Mouse (Mus musculus): ENCODE results near the gene Tnfrsf12a. TPM values are rescaled to one million over a fixed set of nuclear protein-coding genes. Genes with fewer than 3 reads are reported as not detected.

Gene Tnfrsf12a
- polyA plus RNA-seq, 1 experiment: 10.0 TPM

DNA sequence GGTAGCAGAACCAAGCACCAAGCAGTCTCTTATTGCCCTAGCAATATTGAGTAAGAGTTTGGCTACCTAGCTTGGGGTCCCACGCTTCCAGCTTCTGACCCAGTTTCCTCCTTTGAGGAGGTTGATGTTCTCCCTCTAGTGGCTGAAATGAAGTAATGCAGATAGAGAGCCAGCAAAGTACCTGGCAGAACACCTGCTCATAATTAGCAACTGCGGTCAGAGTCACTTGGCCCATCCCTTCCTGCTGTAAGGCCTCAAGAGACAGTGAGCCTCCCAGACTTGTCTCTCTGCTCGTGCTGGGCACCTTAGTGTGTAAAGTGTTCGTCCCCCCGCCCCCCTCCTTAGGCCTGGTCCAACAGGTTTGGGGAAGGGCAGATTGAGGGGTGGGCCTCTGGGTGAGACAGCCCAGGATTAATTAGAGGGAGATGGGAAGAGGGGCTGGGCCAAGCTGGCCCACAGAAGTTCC, 12.7 kb downstream of the Tnfrsf12a start:
- Histone ChIP-seq H3K4me3 (ENCODE audit: insufficient read depth, low read depth, low read length) (no peak overlapping the region), H3K4me1 (ENCODE audit: control insufficient read depth, insufficient read depth, low read length) (0 out of 2 replicates have a peak, but pooled peaks cover 3% of the 10 kb centered on the region), H3K27ac (ENCODE audit: insufficient read depth, low read depth, low read length) (no peak overlapping the region), H3K27me3 (replicated peaks; ENCODE audit: control insufficient read depth, insufficient read depth, low read length) (no peaks in the 10 kb centered on the region), H3K36me3 (ENCODE audit: control insufficient read depth, insufficient read depth, low read length) (no peaks in the 10 kb centered on the region)
- whole genome bisulfite sequencing: 18% methylated on average over 5 of the region's 5 CpGs
- TF ChIP-seq POLR2A (IDR thresholded peaks at IDR 0.05; ENCODE audit: low read depth, low read length): no peak
- TF ChIP-seq CTCF (conservative IDR thresholded peaks at IDR 0.05; ENCODE audit: insufficient read depth, insufficient read length, low read depth, low read length): peak; percentile 64
- DNase-seq: peak; percentile 44

DNA sequence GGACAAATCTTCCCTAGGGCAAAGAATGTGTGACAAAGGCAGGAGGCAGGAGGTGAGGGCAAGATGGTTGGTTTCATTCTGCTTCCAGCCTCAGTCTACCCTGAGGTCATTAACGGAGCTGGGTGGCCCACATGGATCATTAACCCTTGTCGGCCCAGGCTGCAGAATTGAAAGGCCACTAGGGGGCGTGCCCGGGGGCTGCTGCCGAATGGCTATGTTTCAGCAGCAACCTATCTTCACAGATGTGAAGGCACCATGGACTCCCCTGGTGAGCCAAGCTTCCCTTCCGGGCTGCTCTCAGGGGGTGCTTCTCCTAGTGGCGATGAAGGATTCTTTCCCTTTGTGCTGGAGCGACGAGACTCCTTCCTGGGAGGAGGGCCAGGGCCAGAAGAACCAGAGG, 15.7 kb downstream of the Tnfrsf12a start:
- H3K27me3 ChIP-seq (replicated peaks; ENCODE audit: control insufficient read depth, insufficient read depth, low read length): no peaks in the 10 kb centered on the region

DNA sequence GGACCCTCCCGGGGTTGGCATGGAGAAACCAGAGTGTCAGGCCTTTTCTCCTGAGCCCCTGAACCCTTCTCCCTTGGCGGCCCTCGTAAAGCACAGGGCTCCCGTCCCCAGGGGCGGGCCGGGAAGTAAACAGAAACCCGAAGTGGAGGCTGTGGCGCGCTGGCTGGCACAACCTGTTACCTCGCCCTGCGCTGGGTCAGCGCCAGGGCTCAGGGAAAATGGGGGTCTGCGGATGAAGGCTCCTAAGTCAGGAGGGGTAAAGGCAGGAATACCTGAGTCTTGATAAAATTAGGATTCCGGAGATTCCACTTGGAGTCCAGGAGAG, 16.4 kb downstream of the Tnfrsf12a start:
- H3K27ac ChIP-seq (ENCODE audit: insufficient read depth, low read depth, low read length): no peak overlapping the region
- TF ChIP-seq CTCF (conservative IDR thresholded peaks at IDR 0.05; ENCODE audit: insufficient read depth, insufficient read length, low read depth, low read length): no peak
- TF ChIP-seq POLR2A (IDR thresholded peaks at IDR 0.05; ENCODE audit: low read depth, low read length): no peak
- H3K27me3 ChIP-seq (replicated peaks; ENCODE audit: control insufficient read depth, insufficient read depth, low read length): no peaks in the 10 kb centered on the region
- H3K36me3 ChIP-seq (ENCODE audit: control insufficient read depth, insufficient read depth, low read length): no peaks in the 10 kb centered on the region
- DNase-seq: no peak
- 2% methylated on average over 14 of the region's 14 CpGs for WGBS
- 0 out of 2 replicates have a peak, but pooled peaks cover 3% of the 10 kb centered on the region for H3K4me1 ChIP-seq (ENCODE audit: control insufficient read depth, insufficient read depth, low read length)
- peak overlapping the region; percentile 56 for H3K4me3 ChIP-seq (ENCODE audit: insufficient read depth, low read depth, low read length)

More for the DNA sequence above, 15.7 kb downstream of the Tnfrsf12a start:
- H3K4me1 ChIP-seq (ENCODE audit: control insufficient read depth, insufficient read depth, low read length): 0 out of 2 replicates have a peak, but pooled peaks cover 3% of the 10 kb centered on the region
- H3K36me3 ChIP-seq (ENCODE audit: control insufficient read depth, insufficient read depth, low read length): no peaks in the 10 kb centered on the region
- no peak overlapping the region for H3K4me3 ChIP-seq (ENCODE audit: insufficient read depth, low read depth, low read length)
- WGBS: 3% methylated on average over 9 of the region's 9 CpGs
- peak; percentile 35 for DNase-seq
- TF ChIP-seq CTCF (conservative IDR thresholded peaks at IDR 0.05; ENCODE audit: insufficient read depth, insufficient read length, low read depth, low read length) (peak; percentile 48), POLR2A (IDR thresholded peaks at IDR 0.05; ENCODE audit: low read depth, low read length) (no peak)
- H3K27ac ChIP-seq (ENCODE audit: insufficient read depth, low read depth, low read length): no peak overlapping the region

DNA sequence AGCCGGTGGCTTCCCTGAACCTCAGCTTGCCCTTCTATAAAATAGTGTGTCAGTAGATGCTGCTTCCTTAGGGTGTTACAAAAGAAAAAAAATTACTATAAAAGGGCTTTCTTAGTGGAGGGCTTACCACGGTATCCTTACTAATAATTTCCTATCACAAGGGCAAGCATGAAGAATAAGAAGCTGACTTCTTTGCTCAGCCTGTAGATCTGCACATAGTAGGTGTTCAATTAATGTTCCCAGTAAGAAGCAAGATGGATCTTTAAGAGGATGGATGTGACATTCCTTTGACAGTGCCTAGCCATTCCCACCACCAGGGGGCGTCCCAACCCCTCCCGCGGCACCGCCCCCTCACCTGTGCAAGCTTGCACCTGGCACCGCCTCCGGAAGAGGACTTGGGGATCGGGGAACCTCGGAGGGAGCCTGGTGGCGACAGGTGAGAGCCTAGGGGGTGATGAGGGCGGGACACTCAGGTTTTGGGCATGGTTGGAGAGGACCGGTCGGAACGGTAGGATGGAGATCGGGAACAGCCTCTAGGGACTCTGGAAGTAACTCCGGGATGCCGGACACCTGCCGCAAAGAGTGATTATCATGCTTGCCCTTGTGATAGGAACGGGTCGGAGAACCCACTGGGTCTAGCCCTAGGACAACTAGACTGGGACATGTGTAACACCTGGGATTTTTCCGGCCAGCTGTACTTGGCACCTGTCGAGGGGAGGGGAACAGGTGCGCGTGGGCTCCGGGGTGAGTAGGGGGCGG, 17.0 kb downstream of the Tnfrsf12a start, which contains the start of gene Bicdl2:
Bicdl2 (plus strand) TSS at position 390 of the 759 bp plus-strand sequence.
- no peak within 1 kb of the TSS for H3K27ac ChIP-seq (ENCODE audit: insufficient read depth, low read depth, low read length)
- H3K4me1 ChIP-seq (ENCODE audit: control insufficient read depth, insufficient read depth, low read length): 0 out of 2 replicates have a peak, but pooled peaks cover 3% of the 10 kb centered on the region
- H3K27me3 ChIP-seq (replicated peaks; ENCODE audit: control insufficient read depth, insufficient read depth, low read length): no peaks in the 10 kb centered on the region
- peak; percentile 86 for DNase-seq
- peak within 1 kb of the TSS; percentile 56 for H3K4me3 ChIP-seq (ENCODE audit: insufficient read depth, low read depth, low read length)
- no peak for TF ChIP-seq POLR2A (IDR thresholded peaks at IDR 0.05; ENCODE audit: low read depth, low read length)
- TF ChIP-seq CTCF (conservative IDR thresholded peaks at IDR 0.05; ENCODE audit: insufficient read depth, insufficient read length, low read depth, low read length): peak; percentile 79
- WGBS: 2% methylated on average over 27 of the region's 27 CpGs
- H3K36me3 ChIP-seq (ENCODE audit: control insufficient read depth, insufficient read depth, low read length): no peaks in the 10 kb centered on the region

DNA sequence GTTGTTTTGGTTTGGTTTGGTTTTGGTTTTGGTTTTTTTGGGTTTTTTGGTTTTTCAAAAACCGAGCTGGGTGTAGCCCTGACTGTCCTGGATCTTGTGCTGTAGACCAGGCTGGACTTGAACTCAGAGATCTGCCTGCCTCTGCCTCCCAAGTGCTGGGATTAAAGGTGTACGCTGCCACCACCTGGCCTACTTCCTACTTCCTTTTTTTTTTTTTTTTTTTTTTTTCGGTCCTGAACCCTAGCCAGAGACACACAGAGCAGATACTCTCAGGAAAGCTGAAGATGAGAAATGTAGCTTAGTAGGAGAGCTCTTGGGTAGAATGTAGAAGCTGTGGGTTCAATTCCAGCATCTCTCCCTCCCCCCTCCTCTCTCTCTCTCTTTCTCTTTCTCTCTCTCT, 18.8 kb downstream of the Tnfrsf12a start:
- H3K36me3 ChIP-seq (ENCODE audit: control insufficient read depth, insufficient read depth, low read length): no peaks in the 10 kb centered on the region
- DNase-seq: no peak
- H3K4me1 ChIP-seq (ENCODE audit: control insufficient read depth, insufficient read depth, low read length): 0 out of 2 replicates have a peak, but pooled peaks cover 3% of the 10 kb centered on the region
- no peak overlapping the region for H3K4me3 ChIP-seq (ENCODE audit: insufficient read depth, low read depth, low read length)
- no peaks in the 10 kb centered on the region for H3K27me3 ChIP-seq (replicated peaks; ENCODE audit: control insufficient read depth, insufficient read depth, low read length)
- 89% methylated on average over 3 of the region's 3 CpGs for WGBS
- no peak overlapping the region for H3K27ac ChIP-seq (ENCODE audit: insufficient read depth, low read depth, low read length)
- TF ChIP-seq CTCF (conservative IDR thresholded peaks at IDR 0.05; ENCODE audit: insufficient read depth, insufficient read length, low read depth, low read length) (no peak), POLR2A (IDR thresholded peaks at IDR 0.05; ENCODE audit: low read depth, low read length) (no peak)

DNA sequence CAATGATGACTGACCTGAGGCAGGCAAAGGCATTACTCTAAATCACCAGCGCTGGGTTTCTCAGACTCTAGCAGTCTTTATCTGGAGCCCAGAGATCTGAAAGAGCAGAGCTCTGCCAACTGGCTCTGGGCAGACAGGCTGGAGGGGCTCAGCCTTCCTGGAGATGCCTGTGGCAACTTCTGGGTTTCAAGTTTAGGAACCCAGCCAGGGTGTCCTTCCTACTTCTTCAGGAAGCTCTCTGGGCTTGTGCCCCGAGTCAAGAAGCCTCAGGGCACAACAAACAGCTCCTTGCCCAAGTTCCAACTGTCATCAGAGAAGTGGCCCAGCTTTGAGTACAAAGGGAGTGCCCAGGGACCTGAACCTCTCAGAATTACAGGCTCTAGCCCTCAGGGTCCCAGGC, 22.9 kb downstream of the Tnfrsf12a start:
- Histone ChIP-seq H3K4me3 (ENCODE audit: insufficient read depth, low read depth, low read length) (no peak overlapping the region), H3K27ac (ENCODE audit: insufficient read depth, low read depth, low read length) (no peak overlapping the region), H3K27me3 (replicated peaks; ENCODE audit: control insufficient read depth, insufficient read depth, low read length) (no peaks in the 10 kb centered on the region), H3K36me3 (ENCODE audit: control insufficient read depth, insufficient read depth, low read length) (no peaks in the 10 kb centered on the region), H3K4me1 (ENCODE audit: control insufficient read depth, insufficient read depth, low read length) (no peaks in the 10 kb centered on the region)
- WGBS: 64% methylated on average over 2 of the region's 2 CpGs
- no peak for DNase-seq
- TF ChIP-seq CTCF (conservative IDR thresholded peaks at IDR 0.05; ENCODE audit: insufficient read depth, insufficient read length, low read depth, low read length): no peak
- TF ChIP-seq POLR2A (IDR thresholded peaks at IDR 0.05; ENCODE audit: low read depth, low read length): no peak

DNA sequence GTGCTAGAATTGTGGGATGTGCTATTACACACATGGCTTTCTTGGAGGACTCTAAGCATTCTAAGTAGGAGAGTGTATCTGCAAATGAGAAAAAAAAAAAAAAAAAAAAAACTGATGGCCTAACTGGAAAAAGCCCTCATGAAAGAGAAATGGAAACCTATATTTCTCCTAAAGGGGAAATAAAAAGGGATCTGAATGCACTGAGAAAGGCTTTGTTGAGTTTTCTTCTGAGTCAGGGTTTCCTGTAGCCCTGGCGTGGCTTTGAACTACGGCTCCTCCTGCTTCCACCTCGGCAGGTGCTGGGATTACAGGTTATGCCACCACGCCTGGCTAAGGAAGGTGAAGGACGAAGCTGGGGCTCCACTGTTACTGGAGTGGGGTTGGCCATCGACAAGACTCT, 23.3 kb downstream of the Tnfrsf12a start:
- TF ChIP-seq CTCF (conservative IDR thresholded peaks at IDR 0.05; ENCODE audit: insufficient read depth, insufficient read length, low read depth, low read length) (no peak), POLR2A (IDR thresholded peaks at IDR 0.05; ENCODE audit: low read depth, low read length) (no peak)
- DNase-seq: no peak
- 60% methylated on average over 6 of the region's 6 CpGs for WGBS
- no peaks in the 10 kb centered on the region for H3K36me3 ChIP-seq (ENCODE audit: control insufficient read depth, insufficient read depth, low read length)
- H3K4me1 ChIP-seq (ENCODE audit: control insufficient read depth, insufficient read depth, low read length): no peaks in the 10 kb centered on the region
- H3K27me3 ChIP-seq (replicated peaks; ENCODE audit: control insufficient read depth, insufficient read depth, low read length): no peaks in the 10 kb centered on the region
- H3K4me3 ChIP-seq (ENCODE audit: insufficient read depth, low read depth, low read length): no peak overlapping the region
- no peak overlapping the region for H3K27ac ChIP-seq (ENCODE audit: insufficient read depth, low read depth, low read length)
